Mouse (Mus musculus): ENCODE results near the gene Ptafr.

The Ptafr gene

GRCm38 (mm10) chr4:132563261-132563660, 606 bp upstream of the Ptafr start:
- DNase-seq (ENCODE audit: low read depth) = peak; percentile 57

- DNase-seq (ENCODE audit: low read depth) = no peak
Observed at GRCm38 (mm10) chr4:132565089-132565747, 1.4 kb downstream of the Ptafr start.

- no peak for DNase-seq (ENCODE audit: low read depth)
Observed at GRCm38 (mm10) chr4:132567361-132567779, 3.5 kb downstream of the Ptafr start.

GRCm38 (mm10) chr4:132569115-132569514, 5.2 kb downstream of the Ptafr start:
- no peak for DNase-seq (ENCODE audit: low read depth)

GRCm38 (mm10) chr4:132571190-132571589, 7.3 kb downstream of the Ptafr start:
- DNase-seq (ENCODE audit: low read depth) = no peak

GRCm38 (mm10) chr4:132573327-132573726, 9.5 kb downstream of the Ptafr start:
- DNase-seq (ENCODE audit: low read depth) = no peak

- no peak for DNase-seq (ENCODE audit: low read depth)
Observed at GRCm38 (mm10) chr4:132574809-132575347, 11.0 kb downstream of the Ptafr start.

GRCm38 (mm10) chr4:132583781-132584180, 19.9 kb downstream of the Ptafr start:
- DNase-seq (ENCODE audit: low read depth) = no peak

- no peak for DNase-seq (ENCODE audit: low read depth)
Observed at GRCm38 (mm10) chr4:132584975-132585374, 21.1 kb downstream of the Ptafr start.

GRCm38 (mm10) chr4:132586282-132586681, 22.4 kb downstream of the Ptafr start:
- peak; percentile 47 for DNase-seq (ENCODE audit: low read depth)

GRCm38 (mm10) chr4:132588512-132588911, 24.6 kb downstream of the Ptafr start:
- DNase-seq (ENCODE audit: low read depth) = peak; percentile 92

GRCm38 (mm10) chr4:132590642-132591041, 26.8 kb downstream of the Ptafr start:
- DNase-seq (ENCODE audit: low read depth) = no peak

GRCm38 (mm10) chr4:132592958-132593357, 29.1 kb downstream of the Ptafr start:
- DNase-seq (ENCODE audit: low read depth) = peak; percentile 67

GRCm38 (mm10) chr4:132594191-132594590, 30.3 kb downstream of the Ptafr start:
- DNase-seq (ENCODE audit: low read depth) = no peak

GRCm38 (mm10) chr4:132598861-132599260, 35.0 kb downstream of the Ptafr start:
- DNase-seq (ENCODE audit: low read depth) = no peak

GRCm38 (mm10) chr4:132599764-132600163, 35.9 kb downstream of the Ptafr start:
- DNase-seq (ENCODE audit: low read depth) = no peak

- no peak for DNase-seq (ENCODE audit: low read depth)
Observed at GRCm38 (mm10) chr4:132600465-132600864, 36.6 kb downstream of the Ptafr start.

- peak; percentile 38 for DNase-seq (ENCODE audit: low read depth)
Observed at GRCm38 (mm10) chr4:132601242-132601641, 37.4 kb downstream of the Ptafr start.

GRCm38 (mm10) chr4:132603468-132603867, 39.6 kb downstream of the Ptafr start:
- no peak for DNase-seq (ENCODE audit: low read depth)

GRCm38 (mm10) chr4:132605816-132606215, 41.9 kb downstream of the Ptafr start:
- no peak for DNase-seq (ENCODE audit: low read depth)

- no peak for DNase-seq (ENCODE audit: low read depth)
Observed at GRCm38 (mm10) chr4:132608147-132608546, 44.3 kb downstream of the Ptafr start.

GRCm38 (mm10) chr4:132610301-132610984, 46.6 kb downstream of the Ptafr start:
- peak; percentile 40 for DNase-seq (ENCODE audit: low read depth)

- DNase-seq (ENCODE audit: low read depth) = no peak
Observed at GRCm38 (mm10) chr4:132611320-132611719, 47.5 kb downstream of the Ptafr start.

All from 416B (cell line).